Mouse (Mus musculus) myocyte (in vitro differentiated cells): ENCODE measurements at regions not wholly inside any gene's neighbourhood (a gene's known extent, or its start where the extent isn't known, plus 50 kb on each side); places are given as distances from the start of the nearest gene placed in this dataset.

ENCODE experiments used
- CEBPB ChIP-seq: IDR thresholded peaks from 2 replicates; pipeline ENCODE4 v1.6.1; 2011; ENCODE audit warnings: mild to moderate bottlenecking, moderate library complexity; ENCODE audit not compliant: poor library complexity, insufficient read depth, severe bottlenecking
- E2F4 ChIP-seq: IDR thresholded peaks from one replicate; pipeline ENCODE4 v1.6.1; 2011; ENCODE audit warnings: mild to moderate bottlenecking, control low read depth, moderate library complexity; ENCODE audit not compliant: insufficient read depth
- MAX ChIP-seq: IDR thresholded peaks from one replicate; pipeline ENCODE4 v1.6.1; 2011; ENCODE audit warnings: low read depth, mild to moderate bottlenecking, control low read depth
- MYOD1 ChIP-seq, 3 experiments: IDR thresholded peaks; one replicate each; pipeline ENCODE4 v1.6.1; 2011; ENCODE audit warnings: control low read depth in 2 of 3, low read depth in 2 of 3, mild to moderate bottlenecking in 2 of 3, moderate library complexity in 1 of 3; ENCODE audit not compliant: insufficient read length in 2 of 3, control insufficient read depth in 1 of 3
- MYOG ChIP-seq, 3 experiments: IDR thresholded peaks; one replicate each; pipeline ENCODE4 v1.6.1; 2011; ENCODE audit warnings: control low read depth in 2 of 3, low read depth in 2 of 3, mild to moderate bottlenecking in 2 of 3; ENCODE audit not compliant: insufficient read length in 2 of 3, control insufficient read depth in 1 of 3, insufficient read depth in 1 of 3
- POLR2A ChIP-seq: IDR thresholded peaks from one replicate; pipeline ENCODE4 v1.6.1; 2011; ENCODE audit warnings: low read depth, mild to moderate bottlenecking, control low read depth, moderate library complexity; ENCODE audit not compliant: insufficient read length
- POLR2AphosphoS2 ChIP-seq: IDR thresholded peaks from one replicate; pipeline ENCODE4 v1.6.1; 2011; ENCODE audit warnings: low read depth, control low read depth; ENCODE audit not compliant: insufficient read length
- REST ChIP-seq: IDR thresholded peaks from one replicate; pipeline ENCODE4 v1.6.1; 2011; ENCODE audit warnings: mild to moderate bottlenecking, control low read depth, moderate library complexity; ENCODE audit not compliant: insufficient read depth, insufficient read length
- SRF ChIP-seq: IDR thresholded peaks from one replicate; pipeline ENCODE4 v1.6.1; 2011; ENCODE audit warnings: low read depth; ENCODE audit not compliant: control insufficient read depth, insufficient read length
- TCF12 ChIP-seq: IDR thresholded peaks from one replicate; pipeline ENCODE4 v1.6.1; 2011; ENCODE audit warnings: mild to moderate bottlenecking, control low read depth; ENCODE audit not compliant: poor library complexity, insufficient read depth, severe bottlenecking
- TCF3 ChIP-seq: IDR thresholded peaks from one replicate; pipeline ENCODE4 v1.6.1; 2011; ENCODE audit warnings: low read depth, control low read depth; ENCODE audit not compliant: insufficient read length
- USF1 ChIP-seq: IDR thresholded peaks from one replicate; pipeline ENCODE4 v1.6.1; 2011; ENCODE audit warnings: low read depth, mild to moderate bottlenecking, control low read depth, moderate library complexity

DNA sequence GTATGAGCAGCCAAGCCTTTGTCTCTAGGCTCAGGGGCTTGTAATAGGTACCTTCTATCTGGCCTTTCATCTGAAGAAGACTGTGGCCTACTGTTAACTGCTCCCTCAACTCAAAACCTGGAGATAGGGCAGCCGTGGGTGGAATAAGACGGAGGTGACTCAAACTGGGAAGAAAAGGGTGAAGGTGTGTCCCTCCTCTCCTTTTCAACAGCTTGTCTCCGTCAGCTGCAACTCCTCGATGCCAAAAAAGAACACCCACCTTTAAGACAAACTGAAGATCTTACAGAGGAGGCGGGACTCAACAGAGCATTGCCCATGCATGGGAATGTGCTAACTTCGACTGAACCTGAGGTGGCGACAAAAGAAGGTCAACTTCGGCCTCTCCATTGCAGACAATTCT lies 411.7 kb upstream of the Jarid2 start:
- TF ChIP-seq POLR2A (no peak), REST (no peak), E2F4 (no peak), MYOG (IDR thresholded peaks at IDR 0.05; ENCODE audit: control insufficient read depth in 1 of 3, insufficient read depth in 1 of 3, insufficient read length in 2 of 3, low read depth in 2 of 3) (no peak), USF1 (no peak), POLR2AphosphoS2 (no peak), TCF3 (no peak), MAX (no peak), MYOD1 (IDR thresholded peaks at IDR 0.05; ENCODE audit: control insufficient read depth in 1 of 3, insufficient read length in 2 of 3, low read depth in 2 of 3) (no peak), TCF12 (no peak), CEBPB (no peak), SRF (no peak)
